Mouse (Mus musculus) cerebellum, adult 9-11 months (tissue): ENCODE measurements at regions not wholly inside any gene's neighbourhood (a gene's known extent, or its start where the extent isn't known, plus 50 kb on each side); places are given as distances from the start of the nearest gene placed in this dataset.

Source experiments
- DNase-seq: peaks from one replicate; pipeline ENCODE4 v3.0.0; 2022

- DNase-seq = no peak
These were observed 49.9 kb upstream of the Nepro start for GRCm38 (mm10) chr16:44674198-44674597.

- no peak for DNase-seq
These were observed 51.7 kb upstream of the Nepro start for GRCm38 (mm10) chr16:44672422-44672819.

GRCm38 (mm10) chr16:44671551-44672421 is 52.3 kb upstream of the Nepro start:
- DNase-seq = no peak

GRCm38 (mm10) chr16:44668061-44668460 is 56.0 kb upstream of the Nepro start:
- no peak for DNase-seq

GRCm38 (mm10) chr16:44667118-44667517 is 57.0 kb upstream of the Nepro start:
- DNase-seq = peak; percentile 15

DNA sequence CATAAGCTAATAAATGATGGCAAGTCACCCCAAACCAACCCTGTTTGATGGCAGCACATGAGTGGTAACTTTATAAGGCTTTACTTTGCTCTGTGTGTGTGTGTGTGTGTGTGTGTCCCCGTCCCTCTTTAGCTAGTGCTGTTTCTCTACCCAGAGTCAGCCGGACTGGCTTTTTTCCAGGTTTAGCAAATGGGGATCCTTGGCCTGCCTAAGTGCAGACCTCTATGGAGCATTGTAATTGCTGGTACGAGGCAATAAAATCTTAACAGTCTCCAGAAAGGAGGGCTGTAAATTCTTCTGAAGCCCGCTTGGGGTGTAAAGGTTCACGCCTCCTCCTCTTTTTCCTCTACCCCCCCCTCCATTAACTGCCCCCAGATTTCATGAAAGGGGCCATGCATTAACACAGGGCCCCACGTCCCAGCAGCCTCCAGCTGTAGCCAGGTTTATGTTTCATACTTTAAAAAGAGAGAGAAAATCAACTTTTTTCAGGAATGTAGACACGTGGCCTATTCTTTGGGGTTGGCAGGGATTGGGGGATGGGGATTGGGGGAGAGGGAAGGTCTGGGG is 57.6 kb upstream of the Nepro start:
- DNase-seq = no peak

DNA sequence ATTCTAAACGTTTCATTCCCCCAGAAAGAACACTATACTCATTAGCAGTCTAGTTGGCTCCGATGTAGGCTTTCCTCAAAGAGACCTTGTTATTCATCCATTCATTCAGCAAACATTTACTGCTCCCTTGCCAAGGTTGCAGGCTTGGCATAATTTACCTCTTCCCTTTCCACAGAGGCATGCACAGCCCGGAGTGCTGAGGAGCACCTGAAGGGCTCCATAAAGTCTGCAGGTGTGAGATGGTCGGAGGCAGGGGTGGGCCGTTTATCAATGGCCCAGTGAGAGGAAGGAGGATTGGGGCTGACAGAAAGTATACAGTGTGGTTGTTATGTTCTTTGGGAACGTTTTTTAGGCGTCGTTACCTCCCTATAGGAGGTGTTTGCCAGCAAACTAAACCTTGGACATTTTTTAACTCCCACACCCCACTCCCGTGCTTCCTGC is 58.6 kb upstream of the Nepro start:
- DNase-seq = no peak

GRCm38 (mm10) chr16:44662966-44663600 is 61.0 kb upstream of the Nepro start:
- DNase-seq = no peak

- no peak for DNase-seq
These were observed 62.9 kb upstream of the Nepro start for GRCm38 (mm10) chr16:44660996-44661876.

DNA sequence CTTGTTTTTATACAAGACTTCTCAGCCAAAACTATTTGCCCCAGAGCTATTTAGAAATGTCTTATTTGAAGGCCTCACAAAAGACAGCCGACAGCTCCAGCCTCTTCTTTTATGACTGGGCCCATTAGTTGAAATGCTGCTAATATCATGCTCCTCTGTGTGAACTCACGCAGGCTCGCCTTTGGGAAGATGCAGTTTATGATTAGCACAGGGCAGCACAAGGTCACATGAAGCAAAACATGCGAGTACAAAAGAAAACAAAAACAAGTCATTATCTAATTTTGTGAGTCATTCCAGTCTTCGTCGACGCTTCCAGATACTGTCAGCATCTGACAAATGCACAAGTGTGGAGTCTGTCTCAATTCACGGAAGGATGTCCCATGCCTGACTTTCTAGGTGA is 65.8 kb upstream of the Nepro start:
- DNase-seq = no peak

DNA sequence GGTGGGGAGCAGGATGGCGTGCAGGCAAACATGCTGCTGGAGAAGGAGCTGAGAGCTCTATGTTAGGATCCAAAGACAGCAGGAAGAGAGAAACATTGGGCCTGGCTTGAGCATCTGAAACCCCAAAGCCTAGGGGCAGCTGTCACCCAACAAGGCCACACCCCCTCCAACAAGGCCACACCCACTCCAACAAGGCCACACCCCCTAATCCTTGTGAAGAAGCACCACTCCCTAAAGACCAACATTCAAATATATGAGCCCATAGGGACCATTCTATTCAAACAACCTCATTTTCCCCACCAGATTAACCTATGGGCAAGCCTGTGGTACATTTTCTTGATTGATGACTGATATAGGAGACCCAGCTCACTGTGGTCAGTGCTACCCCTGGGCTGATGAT is 67.9 kb upstream of the Nepro start:
- DNase-seq = no peak

- no peak for DNase-seq
These were observed 68.8 kb upstream of the Nepro start for GRCm38 (mm10) chr16:44655306-44655705.

DNA sequence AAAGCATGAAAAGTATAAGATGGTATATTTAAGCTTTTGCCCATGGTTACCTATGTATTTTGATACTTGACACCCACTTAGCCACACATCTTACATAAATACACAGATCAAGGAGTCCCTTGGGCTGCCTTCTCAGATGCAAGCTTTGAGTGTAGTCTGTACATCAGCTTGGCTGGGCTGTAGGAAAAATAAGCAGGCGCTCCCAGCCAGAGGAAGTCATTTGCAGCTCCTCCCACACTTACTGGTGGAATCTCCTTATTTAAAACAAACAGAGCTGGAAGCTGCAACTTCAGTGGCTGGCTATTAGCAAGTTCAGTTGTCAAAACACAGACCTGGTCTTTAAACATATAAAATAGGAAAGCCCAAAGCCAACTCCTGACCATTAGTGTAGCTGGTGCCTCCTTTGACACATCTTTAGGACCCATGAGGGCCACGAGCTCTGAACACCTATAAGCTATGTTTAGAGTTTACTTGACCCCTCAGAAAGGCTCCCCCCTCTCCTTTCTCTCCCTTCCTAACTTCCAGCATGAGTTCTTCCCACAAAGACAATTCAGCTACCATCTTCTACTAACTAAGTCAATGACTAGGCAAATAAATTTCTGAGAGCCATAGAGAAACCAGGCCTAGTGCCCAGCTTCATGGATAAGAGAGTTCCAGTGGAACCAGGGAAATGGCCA is 75.4 kb upstream of the Nepro start:
- no peak for DNase-seq

DNA sequence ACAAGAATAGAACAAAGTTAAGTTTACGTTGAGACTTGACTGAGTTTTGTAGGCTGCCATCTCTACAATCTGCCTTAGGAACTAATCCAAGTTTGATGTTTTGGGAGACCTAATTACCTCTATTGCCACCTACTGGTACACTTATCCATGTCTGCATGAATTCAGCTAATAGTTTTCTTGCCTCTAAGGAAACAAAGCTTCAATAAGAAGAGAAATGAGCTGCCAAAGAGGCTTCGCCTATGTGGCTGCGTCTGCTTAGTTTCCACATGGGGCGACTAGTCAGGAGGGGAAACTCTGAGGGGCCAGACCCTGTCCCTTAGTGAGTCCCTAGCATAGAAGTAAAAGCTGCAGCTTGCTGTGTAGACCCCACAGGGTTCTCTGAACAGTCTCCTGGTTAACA is 80.1 kb upstream of the Nepro start:
- DNase-seq = peak; percentile 55

DNA sequence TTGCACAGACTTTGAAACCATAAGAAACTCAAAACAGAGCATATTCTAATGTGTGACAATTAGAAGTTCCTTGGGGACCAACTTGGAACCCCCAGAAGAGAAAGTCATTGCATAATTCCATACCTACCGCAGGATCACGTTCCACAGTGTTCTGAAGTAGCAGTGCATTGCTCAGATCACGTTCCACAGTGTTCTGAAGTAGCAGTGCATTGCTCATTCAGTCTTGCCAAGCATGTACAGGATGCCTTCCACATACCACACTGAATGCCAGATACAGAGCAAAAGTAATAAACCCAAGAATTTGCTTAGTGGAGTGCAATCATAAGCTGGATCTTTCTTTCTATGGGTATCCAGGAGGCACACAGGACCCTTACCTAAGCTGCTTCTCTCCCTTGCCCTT is 78.4 kb upstream of the Boc start:
- DNase-seq = no peak

- no peak for DNase-seq
These were observed 75.8 kb upstream of the Boc start for GRCm38 (mm10) chr16:44634486-44634885.

DNA sequence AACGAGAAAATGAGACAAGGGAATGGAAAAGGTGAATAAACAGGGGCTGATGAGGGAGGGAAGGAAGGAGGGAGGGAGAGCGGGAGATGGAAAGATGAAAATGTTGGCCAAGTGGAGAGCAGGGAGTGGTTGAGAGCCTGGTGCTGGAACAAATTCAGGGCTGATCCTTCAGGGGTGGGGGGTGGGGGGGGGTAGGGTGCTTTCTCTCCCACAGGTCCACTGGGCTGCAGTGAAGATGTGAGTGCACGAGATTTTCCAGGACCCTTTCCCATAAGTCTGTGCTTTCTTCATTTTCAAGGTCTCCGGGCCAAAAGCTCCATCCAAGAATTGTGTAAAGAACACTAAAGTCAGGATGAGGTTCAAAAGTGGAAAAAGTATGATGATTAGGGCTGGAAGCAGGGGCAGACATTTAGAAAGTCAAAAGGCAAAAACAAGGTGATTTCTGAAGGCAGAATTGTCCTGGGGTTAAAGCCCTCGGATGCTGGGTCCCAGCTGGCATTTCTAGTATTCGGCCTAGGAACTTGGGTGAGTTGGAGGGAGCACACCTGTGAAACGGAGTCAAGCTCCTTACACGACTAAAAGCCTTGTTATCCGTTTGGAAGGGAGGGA is 74.5 kb upstream of the Boc start:
- peak; percentile 54 for DNase-seq

DNA sequence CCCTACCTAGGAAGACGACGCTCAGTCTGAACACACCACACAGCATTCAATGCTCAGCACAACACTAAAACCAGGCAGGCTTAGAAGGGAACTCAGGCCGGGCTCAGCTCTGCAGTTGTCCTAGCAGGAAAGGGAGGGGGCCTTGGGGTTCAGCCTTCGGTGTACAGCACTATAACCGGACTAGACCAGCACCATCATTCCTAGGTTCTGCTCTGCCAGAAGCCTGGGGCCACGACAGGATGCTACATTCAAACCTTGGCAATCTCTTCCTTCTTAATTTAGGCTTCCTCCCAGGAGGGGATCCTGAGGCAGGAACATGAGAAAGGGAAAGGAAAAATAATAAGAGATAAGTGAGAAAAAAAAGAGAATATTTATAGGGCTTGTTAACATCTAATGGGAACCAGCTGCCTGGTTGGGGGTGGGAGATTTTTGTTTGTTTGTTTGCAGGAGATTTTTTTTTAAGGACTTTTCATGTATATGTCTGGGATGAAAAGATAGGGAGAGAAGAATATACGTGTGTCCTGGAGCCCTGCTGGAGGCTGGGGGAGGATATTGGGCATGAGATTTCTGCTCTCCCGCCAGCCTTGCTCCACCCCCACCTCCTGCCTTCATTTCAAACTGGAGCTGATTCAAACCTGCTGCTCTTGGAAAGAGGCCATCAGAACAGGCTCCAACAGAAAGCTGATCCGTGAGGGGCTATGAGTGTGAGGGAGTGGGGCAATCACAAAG is 73.8 kb upstream of the Boc start:
- peak; percentile 96 for DNase-seq

DNA sequence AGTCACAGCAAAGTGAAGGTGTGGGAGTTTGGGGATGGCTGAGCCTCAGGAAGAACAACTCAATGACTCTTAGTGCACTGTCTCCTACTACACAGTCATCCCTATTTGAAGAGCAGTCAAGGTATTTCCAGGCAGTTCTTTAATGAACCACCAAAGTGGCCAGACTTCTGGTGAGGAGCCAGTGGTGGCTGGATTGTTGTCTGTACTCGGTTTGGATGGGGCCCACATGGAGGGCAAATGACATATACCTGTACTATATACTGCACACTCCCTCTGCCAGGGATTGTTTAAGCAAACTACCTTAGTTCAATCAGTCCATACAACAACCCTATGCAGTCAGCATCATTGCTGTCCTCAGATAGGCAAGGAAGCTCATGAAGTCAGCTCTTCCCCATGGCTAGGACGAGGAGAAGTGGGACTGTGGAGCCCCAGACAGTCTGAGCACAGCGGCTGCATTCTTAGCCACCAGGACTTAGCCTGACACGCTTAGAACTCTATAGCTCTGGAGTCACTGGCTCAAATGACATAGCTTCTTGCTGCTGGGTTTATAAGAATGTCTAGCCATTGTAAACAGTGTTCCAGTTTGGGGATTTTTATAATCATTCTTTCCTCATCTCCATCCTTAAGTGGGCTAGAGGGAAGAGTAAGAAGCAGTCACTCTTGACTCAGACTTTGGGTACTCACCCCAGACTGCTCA is 72.8 kb upstream of the Boc start:
- peak; percentile 43 for DNase-seq

DNA sequence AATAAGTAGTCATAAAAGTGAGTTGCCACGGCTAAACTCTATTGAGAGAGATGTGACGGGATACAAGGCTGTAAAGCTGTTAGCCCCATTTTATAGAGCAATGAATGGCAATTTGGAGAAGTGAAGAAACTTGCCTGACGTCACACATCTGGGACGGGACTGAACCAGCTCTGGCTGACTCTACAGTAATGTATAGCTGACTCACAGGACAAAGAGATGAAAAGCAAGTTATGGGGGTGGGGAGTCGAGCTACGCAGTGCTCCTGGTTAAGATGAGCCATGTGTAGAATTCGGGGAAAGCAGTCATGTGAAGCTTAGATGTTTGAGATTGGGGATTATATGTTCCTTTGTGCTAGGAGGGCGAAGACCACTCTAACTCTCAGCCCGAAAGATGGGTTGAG is 72.2 kb upstream of the Boc start:
- no peak for DNase-seq

DNA sequence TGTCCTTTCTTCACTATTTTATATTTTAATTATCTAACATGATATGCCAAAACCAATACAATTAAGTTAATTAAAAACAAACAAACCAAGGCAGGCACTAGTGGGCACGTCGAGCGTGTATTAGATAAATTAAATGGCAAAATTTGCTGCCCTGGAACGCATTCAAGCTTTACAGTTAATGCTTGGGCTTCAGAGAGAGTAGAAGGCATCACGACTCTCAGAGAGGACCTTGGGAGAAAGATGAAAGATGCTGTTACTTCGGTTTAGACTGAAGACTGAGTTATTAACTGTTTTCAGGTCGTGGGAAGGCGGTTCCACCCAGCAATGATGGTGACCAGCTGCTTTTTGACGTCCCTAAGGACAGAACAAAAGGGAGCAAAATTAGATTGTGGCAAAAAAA is 71.7 kb upstream of the Boc start:
- DNase-seq = no peak
